Mouse (Mus musculus) small intestine, adult 2 months (tissue): ENCODE measurements around the gene Atp6v1g2. TPM values are rescaled to one million over a fixed set of nuclear protein-coding genes. Genes with fewer than 3 reads are reported as not detected.

Experiments used
- H3K27ac ChIP-seq: fragments of 200-500 bp; 2 replicates; pipeline ENCODE4 v1.5.1; 2012; ENCODE audit warnings: low read depth, low read length, control low read depth, inconsistent platforms; ENCODE audit not compliant: insufficient read depth
- H3K27me3 ChIP-seq: fragments of 200-500 bp; 2 replicates; pipeline ENCODE4 v1.6.1; 2012; ENCODE audit warnings: mild to moderate bottlenecking, moderate library complexity, low read length, inconsistent platforms; ENCODE audit not compliant: control insufficient read depth, insufficient read depth
- H3K36me3 ChIP-seq: fragments of 200-500 bp; 2 replicates; pipeline ENCODE4 v1.6.1; 2012; ENCODE audit warnings: mild to moderate bottlenecking, low read length, control low read depth, inconsistent platforms; ENCODE audit not compliant: control insufficient read depth, insufficient read depth
- H3K4me1 ChIP-seq: fragments of 200-500 bp; 2 replicates; pipeline ENCODE4 v1.6.1; 2012; ENCODE audit warnings: low read length, inconsistent platforms, mixed read lengths; ENCODE audit not compliant: control insufficient read depth, insufficient read depth, insufficient read length
- H3K4me3 ChIP-seq: fragments of 200-500 bp; 2 replicates; pipeline ENCODE4 v1.5.1; 2012; ENCODE audit warnings: low read depth, mild to moderate bottlenecking, control low read depth, inconsistent platforms, low read length, moderate library complexity
- CTCF ChIP-seq: fragments of 200-500 bp; IDR thresholded peaks from 2 replicates; pipeline ENCODE4 v1.5.1; 2012; ENCODE audit warnings: low read depth, mild to moderate bottlenecking, control low read depth, inconsistent platforms, low read length, moderate library complexity, mixed read lengths; ENCODE audit not compliant: insufficient replicate concordance, insufficient read length; ENCODE audit errors: extremely low read depth
- POLR2A ChIP-seq: fragments of 200-500 bp; IDR thresholded peaks from 2 replicates; pipeline ENCODE4 v1.6.1; 2012; ENCODE audit warnings: low read depth, mild to moderate bottlenecking, control low read depth, inconsistent platforms, low read length, moderate library complexity
- WGBS: fragments of 180-500 bp; shearing (Covaris S2); methylation state at CpG from one replicate; pipeline ENCODE4 v1.1.7; 2018; 5-methylcytosine and 5-hydroxymethylcytosine counted together
- polyA plus RNA-seq: library from polyadenylated mRNA; depleted of rRNA; stranded (reverse); fragments of >200 nt; gene quantifications from 2 replicates; pipeline ENCODE4 v1.2.3, GENCODE M21; 2012

The Atp6v1g2 gene
- polyA plus RNA-seq, 1 experiment: 2.8 TPM

DNA sequence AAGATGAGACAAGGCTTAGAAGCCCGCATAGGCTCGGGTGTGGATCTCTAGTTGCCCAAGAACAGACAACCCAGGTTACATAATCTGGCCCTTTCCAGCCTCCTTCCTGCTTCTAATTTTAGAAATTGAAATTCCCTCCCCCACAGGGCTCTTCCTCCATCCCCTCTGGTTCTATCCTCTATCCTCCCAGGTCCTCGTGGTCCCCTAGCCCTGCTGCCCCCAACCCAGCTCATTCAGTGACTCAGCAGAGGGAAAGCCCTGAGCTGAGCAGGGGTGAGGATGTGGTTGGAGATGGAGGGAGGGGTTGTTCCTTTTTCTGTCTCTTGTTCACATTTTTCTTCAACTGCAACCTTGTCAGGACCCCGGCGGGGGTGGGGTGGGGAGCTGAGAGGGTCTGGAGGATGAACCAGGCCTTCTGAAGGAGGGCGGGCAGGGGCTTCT lies 13.8 kb upstream of the Atp6v1g2 start:
- peaks cover 18% of the 10 kb centered on the region for H3K4me1 ChIP-seq
- 60% methylated on average over 6 of the region's 6 CpGs for WGBS
- TF ChIP-seq CTCF (no peak), POLR2A (no peak)
- H3K27ac ChIP-seq: 0 out of 2 replicates have a peak overlapping the region, but pooled peaks have one; percentile 6
- H3K27me3 ChIP-seq: no peaks in the 10 kb centered on the region
- H3K4me3 ChIP-seq: no peak overlapping the region
- peaks cover 12% of the 10 kb centered on the region for H3K36me3 ChIP-seq

DNA sequence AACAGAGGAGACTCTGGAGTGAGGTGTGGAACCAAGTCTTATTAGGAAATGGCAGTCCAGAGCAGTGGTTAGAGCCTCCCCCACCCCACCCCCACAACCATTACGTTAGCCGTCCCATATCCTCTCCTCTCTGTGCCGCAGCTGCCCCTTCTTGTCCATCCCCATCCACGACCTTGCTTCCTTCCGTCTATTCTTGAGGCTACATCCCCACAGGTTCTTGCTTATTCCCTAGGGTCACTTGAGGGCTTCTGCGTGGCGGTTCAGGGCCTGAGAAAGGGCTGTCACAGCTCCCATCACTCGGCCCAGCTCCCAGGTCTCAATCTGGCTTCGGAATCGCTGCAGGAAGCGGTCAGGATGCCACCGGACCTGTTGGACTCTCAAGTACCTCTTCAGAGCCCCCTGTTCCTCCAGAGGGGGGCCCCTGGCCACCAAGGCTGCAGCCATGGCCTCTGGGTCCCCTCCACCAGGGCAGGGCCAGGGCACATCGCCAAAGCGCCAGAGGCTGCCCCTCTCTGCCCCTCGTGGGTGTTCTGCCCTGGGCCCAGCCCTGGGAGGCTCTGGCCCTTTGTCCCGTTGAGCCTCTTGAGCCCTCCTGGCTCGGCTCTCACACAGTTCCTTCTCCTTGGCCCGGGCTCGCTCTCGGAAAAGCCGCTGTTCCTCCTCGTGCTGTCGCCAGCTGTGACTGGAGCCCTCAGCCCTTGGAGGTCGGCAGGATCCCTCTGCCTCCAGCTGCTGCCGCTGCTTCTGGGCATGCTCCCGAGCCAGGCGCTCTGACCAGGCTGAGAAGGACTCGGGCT lies 13.1 kb upstream of the Atp6v1g2 start, which contains the start of gene Gm16181:
Gene Gm16181 (plus strand): TSS at position 679 of the 797 bp plus-strand sequence.
- 70% methylated on average over 28 of the region's 28 CpGs for WGBS
- H3K4me1 ChIP-seq: peaks cover 18% of the 10 kb centered on the region
- TF ChIP-seq POLR2A (no peak), CTCF (no peak)
- H3K4me3 ChIP-seq: no peak within 1 kb of the TSS
- peaks cover 15% of the 10 kb centered on the region for H3K36me3 ChIP-seq
- no peaks in the 10 kb centered on the region for H3K27me3 ChIP-seq
- H3K27ac ChIP-seq: no peak within 1 kb of the TSS

DNA sequence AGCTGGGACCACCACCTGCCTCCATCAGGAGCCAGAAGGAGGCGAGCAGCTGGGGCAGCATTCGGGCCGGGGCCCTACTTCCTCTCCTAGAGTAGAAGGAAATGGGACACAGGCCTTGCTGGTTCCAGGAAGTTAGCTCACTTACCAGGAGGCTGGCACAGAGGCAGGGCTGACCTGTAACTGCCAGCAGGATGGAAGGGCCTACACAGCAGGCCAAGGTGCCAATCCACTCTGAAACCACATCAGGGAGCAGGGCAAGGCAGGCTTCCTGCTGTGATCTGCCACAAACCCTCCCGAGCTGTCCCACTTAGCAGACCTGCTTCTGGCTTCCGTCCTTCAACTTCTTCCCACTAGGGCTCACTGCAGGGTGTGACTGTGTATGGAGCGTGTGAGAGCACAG lies 11.2 kb upstream of the Atp6v1g2 start:
- Histone ChIP-seq H3K4me3 (no peak overlapping the region), H3K36me3 (peaks cover 17% of the 10 kb centered on the region), H3K27me3 (no peaks in the 10 kb centered on the region), H3K27ac (peak overlapping the region; percentile 7; the same call in 1 of the 2 replicates), H3K4me1 (peaks cover 18% of the 10 kb centered on the region)
- TF ChIP-seq POLR2A (no peak), CTCF (no peak)
- WGBS: 64% methylated on average over 6 of the region's 6 CpGs

DNA sequence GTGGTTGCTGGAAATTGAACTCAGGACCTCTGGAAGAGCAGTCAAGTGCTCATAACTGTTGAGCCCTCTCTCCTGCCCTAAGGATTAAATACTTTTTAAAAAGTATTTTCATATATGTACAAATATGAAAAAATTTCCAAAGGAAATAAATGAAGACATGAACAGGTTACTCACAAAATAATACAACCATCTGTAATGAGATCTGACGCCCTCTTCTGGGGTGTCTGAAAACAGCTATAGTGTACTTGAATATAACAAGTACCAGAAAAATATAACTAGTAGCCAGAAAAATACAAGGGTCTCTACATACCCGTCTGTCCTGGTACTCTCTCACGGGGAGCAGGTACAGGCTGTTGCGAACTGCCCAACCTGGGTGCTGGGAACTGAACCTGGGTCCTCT lies 8.8 kb upstream of the Atp6v1g2 start:
- Histone ChIP-seq H3K27ac (no peak overlapping the region), H3K36me3 (peaks cover 32% of the 10 kb centered on the region), H3K4me3 (no peak overlapping the region), H3K27me3 (no peaks in the 10 kb centered on the region), H3K4me1 (peaks cover 13% of the 10 kb centered on the region)
- WGBS: 95% methylated on average over 4 of the region's 4 CpGs
- TF ChIP-seq POLR2A: no peak
- TF ChIP-seq CTCF: no peak

GRCm38 (mm10) chr17:35225456-35225855 lies 8.0 kb upstream of the Atp6v1g2 start:
- H3K4me1 ChIP-seq: peaks cover 8% of the 10 kb centered on the region; the same call in 1 of the 2 replicates
- WGBS: 93% methylated on average over 5 of the region's 5 CpGs
- H3K4me3 ChIP-seq: no peak overlapping the region
- no peak overlapping the region for H3K27ac ChIP-seq
- H3K27me3 ChIP-seq: no peaks in the 10 kb centered on the region
- no peak for TF ChIP-seq POLR2A
- TF ChIP-seq CTCF: no peak
- peaks cover 28% of the 10 kb centered on the region for H3K36me3 ChIP-seq

DNA sequence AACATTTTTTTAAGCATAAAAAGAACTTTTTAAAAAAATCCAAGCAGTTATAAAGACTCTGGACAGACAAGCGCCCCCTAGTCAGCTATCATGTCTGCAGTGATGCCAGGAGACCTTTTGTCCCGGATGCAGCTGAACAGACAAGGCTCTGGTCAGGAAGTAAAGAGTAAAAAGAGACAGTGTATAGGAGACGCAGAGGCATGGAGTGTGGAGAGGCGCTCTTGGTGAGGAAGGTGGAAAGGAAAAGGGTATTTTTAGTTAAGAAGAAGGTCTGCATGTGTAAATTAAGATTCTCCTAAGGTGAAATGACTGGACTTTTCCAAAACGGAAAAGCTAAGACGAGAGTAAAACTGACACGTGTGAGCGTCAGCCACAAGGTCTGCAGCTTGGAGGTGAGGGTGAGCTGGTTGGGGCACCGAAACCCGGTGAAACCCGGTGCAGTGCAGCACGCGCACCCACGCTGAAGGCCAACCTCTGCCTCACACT lies 6.9 kb upstream of the Atp6v1g2 start:
- H3K36me3 ChIP-seq: peaks cover 34% of the 10 kb centered on the region
- H3K4me3 ChIP-seq: no peak overlapping the region
- no peak overlapping the region for H3K27ac ChIP-seq

GRCm38 (mm10) chr17:35231022-35231421 lies 2.4 kb upstream of the Atp6v1g2 start:
- TF ChIP-seq POLR2A (no peak), CTCF (no peak)
- WGBS: 85% methylated on average over 10 of the region's 10 CpGs
- H3K27ac ChIP-seq: no peak overlapping the region; the same call in 1 of the 2 replicates
- no peaks in the 10 kb centered on the region for H3K27me3 ChIP-seq
- H3K36me3 ChIP-seq: peaks cover 27% of the 10 kb centered on the region
- no peak overlapping the region for H3K4me3 ChIP-seq
- peaks cover 9% of the 10 kb centered on the region for H3K4me1 ChIP-seq

More for the DNA sequence above, 6.9 kb upstream of the Atp6v1g2 start:
- H3K27me3 ChIP-seq: no peaks in the 10 kb centered on the region
- H3K4me1 ChIP-seq: peaks cover 6% of the 10 kb centered on the region; the same call in 1 of the 2 replicates
- 74% methylated on average over 14 of the region's 14 CpGs for WGBS
- TF ChIP-seq CTCF (no peak), POLR2A (no peak)
